Comparison of ENCODE assay signal across 21 mouse cellular contexts in genomic region chr1:95422253-95422652, GRCm38 (mm10).
A peak's percentile ranks its signal among the peaks of the same experiment; 100 is the strongest.
DNase-seq lines count a peak whose midpoint lies in the region; ATAC-seq lines count a peak whose summit lies in the region.
"Had no signal": no experiment of that assay in that cellular context is flagged by ENCODE, and none has a peak within 500 bp of the region (broad histone marks: within the 10 kb centered on the region; RNA-seq: fewer than 3 reads in every experiment).

No protein-coding gene starts in this region.

- no peaks in the 10 kb centered on the region for H3K27me3 ChIP-seq in midbrain, embryonic 15.5 days (replicated peaks)
- H3K27me3 ChIP-seq in midbrain, embryonic 13.5 days, result no peaks in the 10 kb centered on the region
- H3K27me3 ChIP-seq in embryonic facial prominence, embryonic 14.5 days (replicated peaks; ENCODE audit: control insufficient read depth, insufficient read depth, low read length), result no peaks in the 10 kb centered on the region
- H3K27me3 ChIP-seq: forebrain, embryonic 15.5 days; hindbrain, embryonic 12.5 days had no signal

- peak; percentile 6 for DNase-seq in embryo, embryonic 10.5 days (ENCODE audit: low spot score)
- DNase-seq in embryo, embryonic 9.5 days (ENCODE audit: extremely low spot score), result no peak
- DNase-seq in embryonic facial prominence, embryonic 14.5 days (ENCODE audit: low spot score), result peak; percentile 10
- DNase-seq in retina, embryonic 14.5 days (ENCODE audit: low spot score), result peak; percentile 73
- no peak for DNase-seq in cerebellum, adult 18-20 months
- DNase-seq in right cerebral cortex, postnatal 10 days (ENCODE audit: low spot score in 2 of 2), result no peak
- DNase-seq: adrenal gland, postnatal 14 days; cerebellum, adult 2 months; cerebellum, postnatal 10 days; embryo, embryonic 11 days; gastrocnemius, postnatal 36 days; heart, adult 18-20 months; heart, postnatal 10 days; heart, postnatal 4 days had no signal

- H3K4me1 ChIP-seq in midbrain, embryonic 15.5 days, result no peaks in the 10 kb centered on the region
- no peaks in the 10 kb centered on the region for H3K4me1 ChIP-seq in midbrain, embryonic 13.5 days (replicated peaks)
- H3K4me1 ChIP-seq in embryonic facial prominence, embryonic 14.5 days (ENCODE audit: control insufficient read depth, insufficient read depth, low read length), result no peaks in the 10 kb centered on the region
- H3K4me1 ChIP-seq: forebrain, embryonic 15.5 days; heart, embryonic 10.5 days; hindbrain, embryonic 12.5 days had no signal

- no peak overlapping the region for H3K4me3 ChIP-seq in midbrain, embryonic 15.5 days
- H3K4me3 ChIP-seq in midbrain, embryonic 13.5 days (replicated peaks), result no peak overlapping the region
- no peak overlapping the region for H3K4me3 ChIP-seq in embryonic facial prominence, embryonic 14.5 days (ENCODE audit: low read depth, low read length)
- H3K4me3 ChIP-seq: forebrain, embryonic 15.5 days; heart, embryonic 10.5 days; hindbrain, embryonic 12.5 days had no signal

- 0 out of 2 replicates have a peak, but pooled peaks have one; percentile 30 for ATAC-seq in midbrain, embryonic 15.5 days (replicated peaks)
- no peak for ATAC-seq in midbrain, embryonic 13.5 days
- ATAC-seq in embryonic facial prominence, embryonic 14.5 days (ENCODE audit: low read depth), result 0 out of 2 replicates have a peak, but pooled peaks have one; percentile 37
- ATAC-seq: activated CD4-positive, CD25-positive, alpha-beta regulatory T cell, adult 4 months; forebrain, embryonic 15.5 days; Patski had no signal

- H3K9ac ChIP-seq in midbrain, embryonic 15.5 days, result no peak overlapping the region
- H3K9ac ChIP-seq in midbrain, embryonic 13.5 days (replicated peaks), result no peak overlapping the region
- H3K9ac ChIP-seq in embryonic facial prominence, embryonic 14.5 days (ENCODE audit: low read depth, low read length), result no peak overlapping the region
- H3K9ac ChIP-seq: forebrain, embryonic 15.5 days; hindbrain, embryonic 12.5 days had no signal

- H3K9me3 ChIP-seq in midbrain, embryonic 15.5 days, result no peaks in the 10 kb centered on the region
- H3K9me3 ChIP-seq in midbrain, embryonic 13.5 days, result no peaks in the 10 kb centered on the region
- no peaks in the 10 kb centered on the region for H3K9me3 ChIP-seq in embryonic facial prominence, embryonic 14.5 days (ENCODE audit: control insufficient read depth, low read length)
- H3K9me3 ChIP-seq: forebrain, embryonic 15.5 days; heart, embryonic 10.5 days; hindbrain, embryonic 12.5 days had no signal

- H3K27ac ChIP-seq in midbrain, embryonic 15.5 days, result no peak overlapping the region
- H3K27ac ChIP-seq in midbrain, embryonic 13.5 days, result no peak overlapping the region
- no peak overlapping the region for H3K27ac ChIP-seq in embryonic facial prominence, embryonic 14.5 days (replicated peaks; ENCODE audit: low read depth, low read length)
- H3K27ac ChIP-seq: forebrain, embryonic 15.5 days; heart, embryonic 10.5 days; hindbrain, embryonic 12.5 days had no signal

- no peaks in the 10 kb centered on the region for H3K36me3 ChIP-seq in midbrain, embryonic 15.5 days (replicated peaks)
- no peaks in the 10 kb centered on the region for H3K36me3 ChIP-seq in midbrain, embryonic 13.5 days
- no peaks in the 10 kb centered on the region for H3K36me3 ChIP-seq in embryonic facial prominence, embryonic 14.5 days (ENCODE audit: control insufficient read depth, insufficient read depth, low read length)
- H3K36me3 ChIP-seq: forebrain, embryonic 15.5 days; heart, embryonic 10.5 days; hindbrain, embryonic 12.5 days had no signal

- WGBS in midbrain, embryonic 15.5 days, result 54% methylated on average over 1 of the region's 1 CpGs
- 69% methylated on average over 1 of the region's 1 CpGs for WGBS in midbrain, embryonic 13.5 days
- WGBS in embryonic facial prominence, embryonic 14.5 days, result 31% methylated on average over 1 of the region's 1 CpGs

- H3K4me2 ChIP-seq in midbrain, embryonic 15.5 days, result no peak overlapping the region
- no peak overlapping the region for H3K4me2 ChIP-seq in midbrain, embryonic 13.5 days (replicated peaks)
- no peak overlapping the region for H3K4me2 ChIP-seq in embryonic facial prominence, embryonic 14.5 days (ENCODE audit: low read depth, low read length)
- H3K4me2 ChIP-seq: forebrain, embryonic 15.5 days; hindbrain, embryonic 12.5 days had no signal

Comparison
In these comparisons a context has a peak if more than half of its experiments do, and no peak if none do; other contexts are left out.
1. DNase-seq: peak in embryo, embryonic 10.5 days (single experiment), embryonic facial prominence, embryonic 14.5 days (single experiment) and retina, embryonic 14.5 days (single experiment); none in embryo, embryonic 9.5 days (single experiment), cerebellum, adult 18-20 months (0 of 2) and right cerebral cortex, postnatal 10 days (0 of 2).